Mouse (Mus musculus): Measurements from ENCODE around the gene Cplx2. TPM values are rescaled to one million over a fixed set of nuclear protein-coding genes. Genes with fewer than 3 reads are reported as not detected.

The Cplx2 gene
- polyA plus RNA-seq (2012; rRNA removed), result 5.7 and 10.5 TPM in 2 replicates

DNA sequence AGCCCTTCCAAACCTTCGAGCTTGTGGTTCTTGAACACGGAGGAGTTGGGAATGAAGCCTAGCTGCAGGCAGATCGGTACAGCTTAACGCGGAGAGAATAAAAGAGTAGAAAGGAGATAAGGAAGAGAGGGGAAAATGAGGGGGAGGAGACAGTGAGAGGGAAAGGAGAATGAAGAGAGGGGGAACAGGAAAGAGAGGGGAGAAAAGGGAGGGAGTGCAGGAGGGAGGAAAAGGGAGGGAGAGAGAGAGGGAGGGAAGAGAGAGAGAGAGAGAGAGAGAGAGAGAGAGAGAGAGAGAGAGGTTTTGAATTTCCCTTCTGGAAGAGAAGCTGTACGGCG, at the start of gene Cplx2:
Gene Cplx2 (plus strand): TSS at position 301 of the 338 bp plus-strand sequence.
- DNase-seq (ENCODE audit: low spot score), result no peak

DNA sequence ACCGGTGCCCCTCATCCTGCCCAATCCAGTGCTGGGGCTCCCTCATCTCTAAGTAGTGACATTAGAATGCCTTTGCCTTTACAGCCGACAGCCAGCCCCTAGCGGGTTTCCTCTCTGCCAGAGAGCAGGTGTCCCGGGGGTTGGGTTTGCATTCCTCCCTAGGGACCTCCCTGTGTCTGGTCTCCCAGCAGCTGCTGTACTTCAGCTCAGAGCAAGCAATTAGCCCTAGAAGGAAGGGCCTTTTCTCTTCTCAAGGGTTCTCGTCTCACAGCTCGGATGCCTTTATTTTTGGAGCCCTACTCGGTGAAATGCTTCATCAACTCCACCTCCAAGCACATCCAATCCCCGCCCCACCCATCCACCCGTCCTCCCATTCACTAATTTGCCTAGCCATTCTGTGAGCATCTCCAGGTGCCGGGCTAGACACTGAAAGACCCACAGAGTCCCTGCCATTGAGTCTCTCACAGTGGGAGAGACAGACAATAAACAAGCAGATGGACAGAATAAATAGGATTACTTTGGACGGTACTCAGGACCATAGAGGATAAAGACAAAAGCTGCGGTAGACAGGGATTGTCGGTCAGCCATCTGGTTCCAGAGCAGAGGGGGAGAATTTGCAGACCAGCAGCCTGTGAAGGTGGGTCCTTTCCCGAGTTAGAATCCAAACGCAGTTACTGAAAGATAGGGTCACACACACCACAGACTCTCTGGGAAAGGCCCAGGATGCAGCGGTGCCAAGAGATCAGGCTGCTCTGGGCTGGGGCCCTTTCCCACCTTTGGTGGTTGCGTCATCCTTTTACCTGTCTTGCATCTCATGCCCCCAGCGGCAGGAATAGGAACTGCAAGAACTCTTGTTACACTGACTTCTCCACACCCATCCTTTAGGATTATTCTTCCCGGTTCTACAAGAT, 48.5 kb upstream of the Cplx2 start:
- no peak for DNase-seq (ENCODE audit: low spot score)

DNA sequence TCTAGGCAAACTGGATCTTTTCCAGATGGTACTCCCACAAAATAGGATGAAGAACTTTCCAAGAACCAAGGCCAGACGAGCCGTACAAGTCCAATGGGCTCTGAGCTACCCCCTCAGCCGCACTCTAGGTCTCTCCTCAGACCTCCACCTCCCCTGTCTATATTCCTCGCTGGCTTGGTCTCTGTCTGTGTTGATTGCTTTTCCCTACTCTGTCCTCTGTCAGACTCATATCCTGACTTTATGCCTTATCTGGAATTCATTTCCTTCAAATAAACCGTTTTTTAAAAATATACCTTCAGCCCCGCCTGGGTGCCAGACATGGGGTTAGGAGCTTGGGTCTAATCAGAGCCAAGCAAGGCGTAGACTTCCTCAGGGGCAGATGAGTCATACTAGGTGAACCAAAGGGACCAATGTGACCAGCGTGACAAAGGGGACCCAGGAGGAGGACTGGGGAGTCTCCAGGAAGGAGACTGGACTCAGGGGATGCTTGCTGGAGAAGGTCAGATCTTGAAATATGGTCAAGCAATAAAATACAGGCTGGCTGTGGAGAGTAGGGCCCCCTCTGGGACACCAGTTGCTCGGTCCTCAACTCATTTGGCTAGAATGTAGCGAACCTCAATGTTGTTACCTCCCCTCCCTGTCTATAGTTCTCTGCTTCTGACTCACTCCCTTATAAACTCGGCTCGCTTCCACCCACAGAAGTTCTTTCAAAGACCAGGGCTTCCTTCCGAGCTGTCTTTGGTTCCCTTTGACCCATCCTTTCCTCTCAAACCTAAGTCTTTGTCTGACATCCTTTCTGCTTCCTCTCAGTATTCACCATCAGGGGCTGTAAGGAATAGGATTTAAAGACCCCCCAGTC, 47.6 kb upstream of the Cplx2 start:
- no peak for DNase-seq (ENCODE audit: low spot score)

- no peak for DNase-seq (ENCODE audit: low spot score)
These were observed 47.0 kb upstream of the Cplx2 start for GRCm38 (mm10) chr13:54324178-54324577.

GRCm38 (mm10) chr13:54325814-54326213, 45.3 kb upstream of the Cplx2 start:
- no peak for DNase-seq (ENCODE audit: low spot score)

DNA sequence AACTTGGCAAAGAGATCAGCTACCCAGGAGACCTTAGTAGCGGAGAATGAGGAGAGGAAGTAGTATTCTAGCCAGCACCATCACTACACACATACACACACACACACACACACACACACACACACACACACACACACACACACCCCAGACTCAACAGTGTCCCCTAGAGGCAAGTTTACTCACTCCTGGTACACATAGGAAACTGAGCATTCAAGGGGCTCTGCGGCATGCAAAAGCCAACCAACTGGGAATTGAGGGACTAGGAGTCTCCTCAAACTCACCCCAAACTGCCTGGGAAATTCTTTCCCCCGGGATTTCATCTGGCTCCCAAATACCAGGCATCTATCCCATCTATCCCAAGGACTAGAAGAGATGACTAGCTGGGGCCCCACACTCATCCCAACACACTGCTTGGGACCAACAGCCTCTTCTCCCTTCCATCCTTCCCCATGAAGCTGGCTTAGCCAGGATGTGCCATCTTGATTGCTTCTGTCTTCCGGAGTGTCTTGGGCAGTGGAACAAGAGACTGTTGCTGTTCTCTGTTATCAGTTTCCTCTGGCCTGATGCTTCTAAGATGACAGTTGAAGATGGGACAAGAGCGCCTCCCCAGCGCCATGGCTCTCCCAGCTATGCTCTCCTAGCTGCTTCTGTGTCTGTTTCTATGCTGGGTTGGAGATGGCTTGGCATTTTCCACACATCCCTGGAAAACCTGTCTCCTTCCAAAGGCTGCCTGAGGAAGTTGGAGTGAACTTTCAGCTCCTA, 44.3 kb upstream of the Cplx2 start:
- DNase-seq (ENCODE audit: low spot score), result no peak

DNA sequence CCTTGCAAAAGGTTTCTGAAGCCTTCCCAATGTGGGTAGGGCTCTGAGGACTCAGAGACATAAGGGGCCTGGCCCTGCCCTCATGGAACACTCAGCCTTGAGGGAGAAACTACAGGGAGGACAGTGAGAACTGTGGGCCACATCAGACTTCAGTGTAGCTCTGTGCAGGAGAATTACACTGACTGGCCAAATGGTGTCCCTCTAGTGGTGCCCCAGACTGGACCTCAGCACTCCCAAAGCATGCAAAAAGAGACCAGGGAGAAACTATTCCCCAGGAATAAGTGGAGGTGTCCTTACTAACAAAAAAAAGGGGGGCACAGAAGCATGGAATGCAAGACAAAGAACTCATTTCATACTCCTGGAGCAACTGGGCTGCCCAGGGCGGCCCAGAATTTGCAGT, 43.1 kb upstream of the Cplx2 start:
- no peak for DNase-seq (ENCODE audit: low spot score)

DNA sequence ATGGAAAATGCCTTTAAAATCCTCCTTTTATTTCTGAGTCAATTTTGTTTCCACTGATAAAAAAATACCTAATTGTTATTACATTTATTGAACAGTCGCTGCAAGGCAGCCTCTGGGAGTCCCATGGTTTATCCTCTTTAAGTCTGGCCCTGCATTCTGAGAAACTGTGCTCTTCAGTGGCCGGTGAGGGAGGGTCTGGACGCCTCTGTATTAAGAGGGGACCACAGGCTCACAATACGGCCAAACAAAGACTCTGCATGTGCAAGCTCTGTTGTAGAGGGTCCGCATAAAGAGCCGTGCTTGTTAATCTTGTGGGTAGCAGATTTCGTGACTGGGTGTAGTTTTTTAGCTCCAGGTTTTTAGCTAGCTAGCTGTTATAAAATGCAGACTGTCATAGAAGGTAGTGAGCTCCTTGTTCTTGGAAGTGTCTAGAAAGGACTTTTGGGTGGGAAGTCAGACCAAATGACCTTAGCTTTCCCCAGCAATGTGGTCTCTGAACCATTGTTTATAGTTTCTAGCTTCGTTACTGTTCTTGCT, 42.1 kb upstream of the Cplx2 start:
- DNase-seq (ENCODE audit: low spot score), result no peak

GRCm38 (mm10) chr13:54331825-54332675, 39.1 kb upstream of the Cplx2 start:
- no peak for DNase-seq (ENCODE audit: low spot score)

DNA sequence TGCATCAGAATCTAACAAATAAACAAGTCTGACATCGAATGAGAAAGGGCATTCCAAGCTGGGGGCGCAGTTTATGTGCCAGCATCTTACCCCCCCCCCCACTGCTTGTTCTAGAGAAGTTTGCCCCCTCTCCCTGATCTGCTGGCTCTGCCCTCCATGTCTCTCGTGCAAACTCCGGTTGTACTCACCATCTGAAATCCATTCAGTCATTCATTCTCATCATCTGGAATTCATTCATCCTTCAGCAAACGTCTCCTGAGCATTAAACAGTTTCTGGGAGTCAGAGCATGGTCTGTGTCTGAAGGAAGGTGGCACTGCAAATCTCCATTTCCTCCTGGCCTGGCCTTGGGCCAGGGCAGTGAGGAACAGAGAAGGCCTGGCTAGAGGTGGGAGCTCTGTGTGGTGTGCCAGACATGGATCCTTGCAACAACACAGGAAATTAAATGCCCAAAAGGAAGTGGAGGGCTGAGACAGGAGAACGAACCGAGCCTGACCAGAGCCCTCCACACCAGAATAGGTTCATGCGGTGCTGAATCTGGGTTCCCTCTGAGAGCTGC, 38.1 kb upstream of the Cplx2 start:
- DNase-seq (ENCODE audit: low spot score), result no peak

- no peak for DNase-seq (ENCODE audit: low spot score)
These were observed 34.1 kb upstream of the Cplx2 start for GRCm38 (mm10) chr13:54337058-54337457.

- no peak for DNase-seq (ENCODE audit: low spot score)
These were observed 33.6 kb upstream of the Cplx2 start for GRCm38 (mm10) chr13:54337541-54337940.

DNA sequence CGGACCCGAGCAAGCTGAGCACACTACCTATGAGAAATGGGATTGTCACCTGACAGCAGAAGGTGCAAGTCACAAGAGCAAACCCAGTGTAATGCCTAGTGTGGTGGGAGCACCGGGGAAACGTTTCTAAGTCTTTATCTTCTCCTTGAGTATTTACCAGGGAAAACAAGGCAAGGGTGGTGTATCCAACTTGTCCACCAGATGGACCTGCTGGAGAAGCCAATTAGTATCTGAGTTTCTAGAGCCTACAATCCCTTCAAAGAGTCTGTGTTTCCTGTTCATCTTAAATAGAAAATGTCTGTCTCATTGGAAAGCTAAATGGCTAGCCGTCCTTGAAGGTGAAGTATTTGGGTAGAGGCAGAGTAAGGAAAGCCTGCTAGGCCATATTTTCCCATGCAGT, 32.3 kb upstream of the Cplx2 start:
- no peak for DNase-seq (ENCODE audit: low spot score)

- no peak for DNase-seq (ENCODE audit: low spot score)
These were observed 25.1 kb upstream of the Cplx2 start for GRCm38 (mm10) chr13:54345885-54346647.

- no peak for DNase-seq (ENCODE audit: low spot score)
These were observed 23.1 kb upstream of the Cplx2 start for GRCm38 (mm10) chr13:54348011-54348410.

DNA sequence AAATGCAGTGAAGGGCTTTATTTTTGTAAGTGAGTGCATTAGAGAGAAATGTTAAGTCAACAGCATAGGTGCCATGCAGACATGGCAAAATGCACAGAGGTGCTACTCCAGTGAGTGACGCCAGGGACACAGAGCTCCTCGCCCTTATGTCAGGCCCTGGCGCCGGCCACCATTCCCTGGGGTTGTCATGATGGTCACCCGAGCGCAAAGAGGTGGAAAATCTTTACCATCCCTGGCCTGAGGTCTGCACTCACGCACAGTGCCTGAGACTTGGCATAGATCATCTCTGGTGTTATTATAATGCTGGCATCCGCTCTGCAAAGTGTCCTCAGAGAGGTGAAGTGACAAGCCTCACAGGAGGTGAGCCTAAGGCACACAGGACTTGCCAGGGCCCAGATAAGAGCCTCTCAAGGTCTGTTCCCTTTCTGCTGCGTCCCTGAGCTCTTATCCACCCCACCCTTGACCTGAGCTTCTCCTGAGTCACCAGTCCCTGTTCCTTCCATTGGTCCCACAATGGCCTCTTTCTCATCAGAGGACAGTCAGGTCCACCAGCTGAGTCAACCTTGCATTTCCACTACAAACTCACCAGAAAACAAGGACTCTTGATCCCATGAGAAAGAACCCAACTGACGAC, 21.9 kb upstream of the Cplx2 start:
- DNase-seq (ENCODE audit: low spot score), result no peak

- DNase-seq (ENCODE audit: low spot score), result no peak
These were observed 13.7 kb upstream of the Cplx2 start for GRCm38 (mm10) chr13:54357420-54357819.

DNA sequence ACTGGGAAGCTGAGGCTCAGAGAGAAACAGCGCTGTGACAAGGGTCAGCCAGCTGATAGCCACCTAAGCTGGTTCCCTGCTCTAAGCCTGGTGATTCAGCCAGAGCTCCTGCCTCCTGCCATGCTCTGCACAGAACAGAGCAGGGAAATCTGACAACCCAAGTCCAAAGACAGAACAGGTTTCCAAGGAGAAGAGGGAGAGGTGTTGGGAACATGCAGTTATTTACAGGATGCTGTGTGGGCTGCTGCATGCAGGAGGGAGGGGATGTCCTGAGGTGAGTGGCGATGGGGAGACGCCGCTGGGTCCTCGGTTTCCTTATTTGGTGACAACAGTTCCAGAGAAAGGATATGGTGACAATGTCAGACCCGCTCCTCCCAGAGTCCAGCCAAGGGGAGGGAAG, 12.0 kb upstream of the Cplx2 start:
- DNase-seq (ENCODE audit: low spot score), result no peak

- DNase-seq (ENCODE audit: low spot score), result no peak
These were observed 6.5 kb upstream of the Cplx2 start for GRCm38 (mm10) chr13:54364686-54365085.

All from urinary bladder, adult 2 months (tissue).